Mouse (Mus musculus): ENCODE data around the gene Amotl1.

GRCm38 (mm10) chr9:14666071-14666470 is 21.2 kb upstream of the Amotl1 start:
- TF ChIP-seq POLR2A (IDR thresholded peaks at IDR 0.05; ENCODE audit: extremely low read depth, insufficient read depth, low read length) (no peak), CTCF (IDR thresholded peaks at IDR 0.05; ENCODE audit: low read depth, low read length) (no peak)

All from liver, adult 2 months (tissue).